Mouse (Mus musculus) spleen, adult 2 months (tissue): ENCODE results near the gene Prkn.

ENCODE experiments used
- CTCF ChIP-seq: fragments of 200-500 bp; IDR thresholded peaks from 2 replicates; pipeline ENCODE4 v1.5.1; 2011; ENCODE audit warnings: mild to moderate bottlenecking, inconsistent platforms; ENCODE audit not compliant: insufficient read depth, insufficient read length, insufficient replicate concordance; ENCODE audit errors: extremely low read depth
- POLR2A ChIP-seq: fragments of 200-500 bp; IDR thresholded peaks from 2 replicates; pipeline ENCODE4 v1.6.1; 2011; ENCODE audit warnings: low read depth, low read length, inconsistent platforms

GRCm38 (mm10) chr17:11585491-11585890 lies 745.3 kb downstream of the Prkn start:
- no peak for TF ChIP-seq POLR2A
- no peak for TF ChIP-seq CTCF
